Mouse (Mus musculus) heart, embryonic 11.5 days (tissue): ENCODE data around the gene Nedd9. TPM values are rescaled to one million over a fixed set of nuclear protein-coding genes. Genes with fewer than 3 reads are reported as not detected.

Experiments used
- ATAC-seq: fragments of 200-750 bp; cut with Nextera tagmentation; replicated peaks from 2 replicates; pipeline ENCODE4 v1.8.0; 2017; ENCODE audit warnings: moderate library complexity; ENCODE audit not compliant: insufficient number of reproducible peaks, low FRiP score, low TSS enrichment
- H3K27ac ChIP-seq: fragments of 300-500 bp; sonication (generic); 2 replicates; pipeline ENCODE4 v1.5.1; 2014; ENCODE audit warnings: mild to moderate bottlenecking, low read depth, low read length
- H3K27me3 ChIP-seq: fragments of 300-500 bp; sonication (generic); 2 replicates; pipeline ENCODE4 v1.6.1; 2014; ENCODE audit warnings: mild to moderate bottlenecking, low read length, mixed read lengths; ENCODE audit not compliant: control insufficient read depth, insufficient read depth
- H3K36me3 ChIP-seq: fragments of 300-500 bp; sonication (generic); 2 replicates; pipeline ENCODE4 v1.6.1; 2014; ENCODE audit warnings: mild to moderate bottlenecking, low read length, moderate library complexity, mixed read lengths; ENCODE audit not compliant: control insufficient read depth, insufficient read depth
- H3K4me1 ChIP-seq: fragments of 300-500 bp; sonication (generic); 2 replicates; pipeline ENCODE4 v1.6.1; 2014; ENCODE audit warnings: low read length; ENCODE audit not compliant: control insufficient read depth, insufficient read depth
- H3K4me2 ChIP-seq: fragments of 300-500 bp; sonication (generic); 2 replicates; pipeline ENCODE4 v1.6.1; 2014; ENCODE audit warnings: mild to moderate bottlenecking, moderate library complexity
- H3K4me3 ChIP-seq: fragments of 300-500 bp; sonication (generic); 2 replicates; pipeline ENCODE4 v1.5.1; 2014; ENCODE audit warnings: low read depth, low read length
- H3K9ac ChIP-seq: fragments of 300-500 bp; sonication (generic); 2 replicates; pipeline ENCODE4 v1.6.1; 2014; ENCODE audit warnings: mild to moderate bottlenecking, low read depth, low read length, moderate library complexity
- H3K9me3 ChIP-seq: fragments of 300-500 bp; sonication (generic); replicated peaks from 2 replicates; pipeline ENCODE4 v1.6.1; 2016; ENCODE audit warnings: low read length; ENCODE audit not compliant: control insufficient read depth
- WGBS: fragments of 180-500 bp; shearing (Covaris S2); extraction: QIAGEN DNeasy Blood & Tissue Kit; methylation state at CpG from one replicate; pipeline ENCODE4 v1.1.7; 2014; ENCODE audit not compliant: insufficient replicate concordance; 5-methylcytosine and 5-hydroxymethylcytosine counted together
- polyA plus RNA-seq: library from polyadenylated mRNA; unstranded; fragments of >200 nt; fragmentation: Nextera tagmentation; extraction: Ambion mirVana; gene quantifications from 2 replicates; pipeline ENCODE4 v1.2.1, GENCODE M21; 2014

Nedd9 gene
- polyA plus RNA-seq, 1 experiment from 2014 or later, result 19.2 TPM

DNA sequence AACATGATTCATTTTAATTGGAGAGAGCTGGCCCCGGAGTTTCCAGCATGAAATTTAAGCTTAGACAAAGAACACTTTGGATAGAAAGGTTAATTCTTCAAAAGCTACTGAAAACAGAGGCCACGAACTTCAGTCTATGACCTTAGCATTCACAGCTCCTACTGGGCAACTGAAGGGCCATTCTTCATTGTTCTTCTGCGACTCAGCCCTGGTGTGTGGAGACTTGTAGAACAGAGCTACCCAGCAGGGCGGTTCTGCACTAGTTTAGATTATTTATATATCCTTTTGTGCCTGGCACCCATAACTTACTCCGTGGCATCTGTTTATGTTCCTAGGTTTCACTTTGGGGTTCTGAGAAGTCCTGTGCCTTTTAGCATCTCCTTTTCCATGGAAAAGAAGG, 193.6 kb downstream of the Nedd9 start:
- H3K4me1 ChIP-seq, result 0 out of 2 replicates have a peak, but pooled peaks cover 2% of the 10 kb centered on the region
- no peaks in the 10 kb centered on the region for H3K36me3 ChIP-seq
- 70% methylated on average over 5 of the region's 5 CpGs for WGBS
- H3K27ac ChIP-seq, result no peak overlapping the region
- H3K9me3 ChIP-seq, result no peaks in the 10 kb centered on the region
- no peak for ATAC-seq
- no peak overlapping the region for H3K4me3 ChIP-seq
- H3K9ac ChIP-seq, result no peak overlapping the region
- no peaks in the 10 kb centered on the region for H3K27me3 ChIP-seq
- H3K4me2 ChIP-seq, result no peak overlapping the region

GRCm38 (mm10) chr13:41291466-41291974, 195.6 kb downstream of the Nedd9 start:
- 74% methylated on average over 4 of the region's 4 CpGs for WGBS
- Histone ChIP-seq H3K27me3 (no peaks in the 10 kb centered on the region), H3K36me3 (no peaks in the 10 kb centered on the region), H3K27ac (no peak overlapping the region), H3K4me1 (0 out of 2 replicates have a peak, but pooled peaks cover 3% of the 10 kb centered on the region), H3K9ac (no peak overlapping the region), H3K4me2 (no peak overlapping the region), H3K9me3 (no peaks in the 10 kb centered on the region), H3K4me3 (no peak overlapping the region)
- no peak for ATAC-seq

DNA sequence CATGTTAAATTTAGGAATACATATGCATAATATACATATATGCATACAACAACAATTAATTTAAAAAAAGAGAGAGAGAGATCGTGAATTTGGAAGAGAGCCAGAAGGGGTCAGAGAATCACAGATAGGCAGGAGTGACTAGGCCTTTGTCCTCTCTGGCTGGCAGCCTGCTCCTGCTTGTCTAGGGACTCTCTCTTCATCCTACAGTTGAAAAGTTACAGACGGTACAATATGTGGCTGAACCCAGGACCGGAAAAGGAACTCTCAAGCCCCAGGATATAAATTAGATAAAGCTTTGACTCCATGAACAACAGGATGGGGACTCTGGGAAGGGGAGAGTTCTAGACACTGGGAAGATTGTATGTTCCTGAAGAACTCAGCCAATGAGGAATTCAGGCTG, 200.9 kb downstream of the Nedd9 start:
- Histone ChIP-seq H3K27ac (peak overlapping the region; percentile 63; the same call in 1 of the 2 replicates), H3K4me2 (no peak overlapping the region), H3K4me1 (0 out of 2 replicates have a peak, but pooled peaks cover 4% of the 10 kb centered on the region), H3K9me3 (no peaks in the 10 kb centered on the region), H3K4me3 (no peak overlapping the region), H3K27me3 (no peaks in the 10 kb centered on the region), H3K36me3 (no peaks in the 10 kb centered on the region), H3K9ac (no peak overlapping the region)
- 0 out of 2 replicates have a peak, but pooled peaks have one; percentile 26 for ATAC-seq
- 48% methylated on average over 3 of the region's 3 CpGs for WGBS

DNA sequence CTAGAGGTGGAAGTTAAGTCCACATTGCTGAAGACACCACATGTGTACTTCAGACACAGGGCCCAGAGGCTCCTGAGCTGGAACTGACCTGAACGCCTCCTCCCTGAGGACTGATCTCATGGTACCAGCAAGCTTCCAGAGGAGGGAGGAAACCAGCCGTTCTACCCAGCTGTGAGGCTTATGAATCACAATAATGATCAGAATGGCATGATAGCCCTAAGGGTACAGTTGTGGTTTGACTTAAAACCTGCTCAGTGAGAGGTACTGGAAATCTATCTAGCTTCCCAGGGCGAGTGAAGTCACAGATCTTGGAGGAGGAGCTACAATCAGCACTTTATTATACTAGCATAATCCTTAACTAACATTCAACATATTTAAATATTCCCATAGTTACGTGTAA, 201.7 kb downstream of the Nedd9 start:
- ATAC-seq, result no peak
- Histone ChIP-seq H3K4me3 (no peak overlapping the region), H3K4me1 (0 out of 2 replicates have a peak, but pooled peaks cover 4% of the 10 kb centered on the region), H3K4me2 (no peak overlapping the region), H3K36me3 (no peaks in the 10 kb centered on the region), H3K27me3 (no peaks in the 10 kb centered on the region), H3K9me3 (no peaks in the 10 kb centered on the region), H3K27ac (no peak overlapping the region), H3K9ac (no peak overlapping the region)
- WGBS, result 70% methylated on average over 4 of the region's 4 CpGs

GRCm38 (mm10) chr13:41283256-41283655, 203.9 kb downstream of the Nedd9 start:
- Histone ChIP-seq H3K27ac (no peak overlapping the region), H3K4me3 (no peak overlapping the region), H3K36me3 (no peaks in the 10 kb centered on the region), H3K9ac (no peak overlapping the region), H3K4me1 (0 out of 2 replicates have a peak, but pooled peaks cover 4% of the 10 kb centered on the region), H3K4me2 (no peak overlapping the region), H3K9me3 (no peaks in the 10 kb centered on the region), H3K27me3 (no peaks in the 10 kb centered on the region)
- 21% methylated on average over 5 of the region's 5 CpGs for WGBS
- ATAC-seq, result no peak

GRCm38 (mm10) chr13:41280696-41281095, 206.5 kb downstream of the Nedd9 start:
- H3K27ac ChIP-seq, result no peak overlapping the region
- H3K36me3 ChIP-seq, result no peaks in the 10 kb centered on the region
- no peaks in the 10 kb centered on the region for H3K27me3 ChIP-seq
- H3K9me3 ChIP-seq, result no peaks in the 10 kb centered on the region
- no peak overlapping the region for H3K4me3 ChIP-seq
- H3K4me1 ChIP-seq, result no peaks in the 10 kb centered on the region
- H3K9ac ChIP-seq, result no peak overlapping the region
- no peak overlapping the region for H3K4me2 ChIP-seq
- 63% methylated on average over 5 of the region's 5 CpGs for WGBS
- no peak for ATAC-seq

GRCm38 (mm10) chr13:41273927-41274650, 213.1 kb downstream of the Nedd9 start, which contains the start of gene Gm17364:
Gm17364 (minus strand) TSS chr13:41273977.
- 86% methylated on average over 10 of the region's 10 CpGs for WGBS
- H3K9ac ChIP-seq, result no peak within 1 kb of the TSS
- H3K9me3 ChIP-seq, result no peaks in the 10 kb centered on the region
- no peaks in the 10 kb centered on the region for H3K36me3 ChIP-seq
- no peaks in the 10 kb centered on the region for H3K27me3 ChIP-seq
- no peaks in the 10 kb centered on the region for H3K4me1 ChIP-seq
- H3K27ac ChIP-seq, result no peak within 1 kb of the TSS
- ATAC-seq, result no peak
- H3K4me2 ChIP-seq, result no peak within 1 kb of the TSS
- H3K4me3 ChIP-seq, result no peak within 1 kb of the TSS

DNA sequence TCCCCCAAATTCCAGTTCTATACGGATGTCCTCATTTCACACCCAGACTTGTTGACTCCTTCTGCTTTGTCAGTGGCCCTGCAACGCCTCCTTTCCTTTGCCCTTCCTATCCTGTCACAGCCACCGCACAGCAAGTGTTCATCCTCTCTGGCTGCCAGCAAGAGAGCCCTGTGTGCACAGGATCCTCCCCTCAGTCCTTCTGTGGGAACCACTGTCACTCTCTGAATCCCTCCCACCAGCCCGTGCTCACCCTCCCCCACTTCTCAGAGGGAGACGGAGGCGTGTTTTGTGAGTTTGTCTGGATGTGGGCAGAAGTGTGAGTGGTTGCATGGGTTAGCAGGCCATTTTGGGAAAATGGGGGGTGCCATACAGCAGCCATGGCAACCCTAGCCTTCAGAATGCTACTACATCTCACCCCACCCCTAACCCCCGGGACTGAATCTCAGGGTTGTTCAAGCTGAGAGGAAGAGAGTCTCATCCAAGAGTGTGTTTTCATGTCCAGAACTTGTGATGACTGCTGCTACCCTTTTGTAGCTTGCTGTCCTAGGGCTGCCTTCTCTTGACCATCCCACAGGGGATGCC, 219.2 kb downstream of the Nedd9 start:
- no peak overlapping the region for H3K27ac ChIP-seq
- no peaks in the 10 kb centered on the region for H3K9me3 ChIP-seq
- H3K36me3 ChIP-seq, result no peaks in the 10 kb centered on the region
- H3K9ac ChIP-seq, result no peak overlapping the region
- peaks cover 6% of the 10 kb centered on the region for H3K4me1 ChIP-seq
- 38% methylated on average over 7 of the region's 7 CpGs for WGBS
- H3K4me3 ChIP-seq, result no peak overlapping the region
- no peaks in the 10 kb centered on the region for H3K27me3 ChIP-seq
- H3K4me2 ChIP-seq, result peak overlapping the region; percentile 14; the same call in 1 of the 2 replicates
- ATAC-seq, result no peak; the same call in 1 of the 2 replicates
